Mouse (Mus musculus): Measurements from ENCODE around the gene Anapc1.

- no peak for TF ChIP-seq CTCF (IDR thresholded peaks at IDR 0.05; ENCODE audit: insufficient read depth, low read length)
- TF ChIP-seq POLR2A (IDR thresholded peaks at IDR 0.05; ENCODE audit: borderline replicate concordance, extremely low read depth, low read depth, low read length) = no peak
Observed at GRCm38 (mm10) chr2:128729141-128729540, 42.0 kb upstream of the Anapc1 start.

All from lung, adult 2 months (tissue).